Mouse (Mus musculus): ENCODE data around the gene Pold1.

Pold1 gene

GRCm38 (mm10) chr7:44525126-44525832 lies 23.4 kb downstream of the Pold1 start:
- no peak for DNase-seq (ENCODE audit: extremely low spot score, low spot score)

DNA sequence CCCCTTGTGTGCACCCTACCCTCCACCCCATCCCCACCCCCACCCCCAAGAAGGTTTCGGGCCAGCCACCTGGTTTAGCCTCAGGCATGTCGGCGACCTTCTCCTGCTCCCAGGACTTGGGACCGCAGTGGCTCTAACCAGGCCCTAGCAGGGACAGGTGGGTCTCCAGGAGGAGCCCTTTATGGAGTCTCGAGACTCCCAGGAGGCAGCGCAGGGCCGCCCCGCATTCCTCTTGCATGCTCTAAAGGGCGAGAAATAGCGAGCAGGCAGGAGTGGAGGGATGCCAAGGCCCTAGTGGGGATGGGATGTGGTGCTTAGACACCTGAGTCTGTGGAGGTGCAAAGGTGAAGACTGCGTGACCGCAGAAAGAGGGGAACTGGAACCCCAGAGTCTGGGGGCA lies 24.1 kb downstream of the Pold1 start, which contains the start of gene Mybpc2:
TSS of gene Mybpc2 (minus strand) at position 155 of the 400 bp plus-strand sequence.
- DNase-seq (ENCODE audit: extremely low spot score, low spot score) = no peak

- no peak for DNase-seq (ENCODE audit: extremely low spot score, low spot score)
These were observed 25.6 kb downstream of the Pold1 start for GRCm38 (mm10) chr7:44523056-44523455.

DNA sequence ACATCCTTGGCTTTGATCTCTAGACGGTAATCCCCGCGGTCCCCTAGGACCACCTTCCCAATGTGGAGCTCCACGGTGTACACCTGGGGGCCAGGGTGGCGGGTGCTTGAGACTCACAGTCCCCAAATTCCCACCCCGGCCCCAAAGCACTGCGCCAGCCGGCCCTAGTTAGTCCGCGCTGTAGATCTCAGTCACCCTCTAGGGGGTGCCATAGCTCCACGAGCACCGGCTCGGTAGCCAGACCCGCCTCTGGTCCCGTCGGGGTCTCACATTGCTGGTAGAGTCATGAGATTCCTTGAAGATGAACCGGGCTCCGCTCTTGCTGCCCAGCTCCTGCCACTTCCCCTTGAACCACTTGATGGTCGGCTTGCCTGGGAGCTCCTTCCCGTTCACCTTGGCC lies 26.9 kb downstream of the Pold1 start:
- peak; percentile 68 for DNase-seq (ENCODE audit: extremely low spot score, low spot score)

- no peak for DNase-seq (ENCODE audit: extremely low spot score, low spot score)
These were observed 27.7 kb downstream of the Pold1 start for GRCm38 (mm10) chr7:44520990-44521389.

- no peak for DNase-seq (ENCODE audit: extremely low spot score, low spot score)
These were observed 29.3 kb downstream of the Pold1 start for GRCm38 (mm10) chr7:44519240-44519913.

GRCm38 (mm10) chr7:44507491-44507890 lies 41.2 kb downstream of the Pold1 start:
- no peak for DNase-seq (ENCODE audit: extremely low spot score, low spot score)

DNA sequence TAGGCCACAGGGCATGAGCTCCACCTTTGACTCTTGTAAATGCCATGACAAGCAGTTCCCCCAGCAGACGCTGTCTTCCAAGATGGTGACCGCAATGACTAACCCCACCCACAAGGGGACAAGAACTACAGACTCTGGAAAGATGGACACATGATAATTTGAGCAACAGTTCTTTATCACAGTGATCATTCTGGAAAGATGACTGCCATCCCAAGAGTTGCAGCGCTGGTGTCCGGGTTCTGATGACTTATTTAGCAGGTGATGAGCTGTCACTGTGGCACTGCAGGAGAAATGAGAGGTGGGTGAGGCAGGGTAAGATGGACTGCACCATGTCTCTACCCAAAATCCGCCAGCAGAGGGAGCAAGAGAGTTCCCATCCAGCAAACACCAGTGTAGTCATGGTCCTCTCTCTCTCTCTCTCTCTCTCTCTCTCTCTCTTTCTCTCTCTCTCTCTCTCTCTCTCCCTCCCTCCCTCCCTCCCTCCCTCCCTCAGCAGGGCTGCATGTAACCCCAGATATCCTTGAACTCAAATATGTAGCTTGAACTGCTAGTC lies 47.0 kb downstream of the Pold1 start:
- DNase-seq (ENCODE audit: extremely low spot score, low spot score) = peak; percentile 75

- no peak for DNase-seq (ENCODE audit: extremely low spot score, low spot score)
These were observed 48.6 kb downstream of the Pold1 start for GRCm38 (mm10) chr7:44500046-44500445.

GRCm38 (mm10) chr7:44498922-44499321 lies 49.7 kb downstream of the Pold1 start:
- DNase-seq (ENCODE audit: extremely low spot score, low spot score) = no peak

DNA sequence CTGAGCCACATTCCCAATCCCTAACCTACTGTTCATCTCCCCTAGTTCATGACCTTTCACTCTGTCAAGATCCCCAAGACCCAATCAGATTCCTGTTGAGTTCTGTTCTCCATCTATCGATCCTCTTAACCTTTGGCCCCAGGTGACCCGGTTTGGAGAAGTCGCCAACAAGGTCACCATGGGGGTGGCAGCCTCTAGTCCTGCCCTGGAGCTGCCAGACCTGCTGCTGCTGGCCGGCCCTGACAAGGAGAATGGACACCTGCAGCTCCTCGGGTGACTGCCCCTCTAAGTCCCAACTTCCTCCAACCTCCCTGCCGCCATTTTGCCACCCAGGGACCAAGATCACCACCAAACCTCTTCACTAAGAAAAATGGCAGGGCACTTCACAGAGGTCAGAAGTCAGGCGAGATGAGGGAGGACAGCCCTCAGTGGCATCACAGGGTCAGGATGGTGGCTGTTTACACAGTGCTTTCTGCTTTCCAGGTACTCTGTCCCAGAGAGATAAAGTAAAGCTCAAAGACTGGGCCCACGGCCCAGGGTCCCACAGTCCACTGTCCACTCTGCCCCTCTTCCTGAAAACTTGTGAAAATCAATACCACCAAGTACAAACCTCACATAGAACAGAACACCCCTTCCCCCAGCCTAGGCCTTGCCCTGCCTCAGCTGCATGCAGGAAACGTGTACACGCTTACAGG lies 51.1 kb downstream of the Pold1 start:
- DNase-seq (ENCODE audit: extremely low spot score, low spot score) = no peak

DNA sequence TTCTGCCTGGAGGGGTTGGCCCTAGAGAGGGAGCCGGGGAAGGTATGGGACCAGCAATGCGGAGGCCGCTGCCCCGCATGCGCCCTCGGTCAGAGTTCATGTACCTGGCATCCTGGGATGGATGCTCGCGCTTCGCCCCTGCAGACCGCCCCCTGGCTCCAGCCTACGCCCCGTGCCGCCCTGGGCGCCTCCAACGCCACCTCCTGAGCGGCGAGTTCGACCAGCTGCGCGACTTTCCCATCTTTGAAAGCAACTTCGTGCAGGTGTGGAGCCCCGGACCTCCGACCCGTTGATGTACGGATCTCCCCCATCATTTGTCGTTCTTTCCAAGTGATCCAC lies 51.9 kb downstream of the Pold1 start:
- DNase-seq (ENCODE audit: extremely low spot score, low spot score) = no peak

GRCm38 (mm10) chr7:44495992-44496770 lies 52.5 kb downstream of the Pold1 start, which contains the start of the genes Emc10 and Fam71e1:
TSS of gene Emc10 (minus strand) at chr7:44496529.
TSS of gene Fam71e1 (plus strand) at chr7:44496581.
- DNase-seq (ENCODE audit: extremely low spot score, low spot score) = peak; percentile 100

- DNase-seq (ENCODE audit: extremely low spot score, low spot score) = no peak
These were observed 53.6 kb downstream of the Pold1 start for GRCm38 (mm10) chr7:44495086-44495485.

DNA sequence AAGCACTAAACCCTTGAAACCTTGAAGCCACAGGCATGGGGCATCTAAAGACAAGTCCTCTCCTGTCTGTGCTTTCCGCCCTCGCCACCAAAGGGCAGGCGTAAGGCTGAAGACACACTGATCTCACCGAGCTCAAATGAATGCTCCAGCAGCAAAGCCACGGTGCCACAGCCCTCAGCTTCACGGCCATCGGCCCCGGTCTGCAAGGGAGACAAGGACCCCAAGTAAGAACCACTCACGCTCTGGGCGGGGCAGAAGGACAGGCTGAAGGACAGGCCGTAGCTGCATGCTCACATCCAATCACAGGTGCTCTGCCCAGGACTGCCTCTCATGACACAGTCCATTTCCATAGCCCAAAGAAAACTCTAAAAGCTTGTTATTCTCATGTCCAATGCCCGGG lies 54.0 kb downstream of the Pold1 start:
- no peak for DNase-seq (ENCODE audit: extremely low spot score, low spot score)

DNA sequence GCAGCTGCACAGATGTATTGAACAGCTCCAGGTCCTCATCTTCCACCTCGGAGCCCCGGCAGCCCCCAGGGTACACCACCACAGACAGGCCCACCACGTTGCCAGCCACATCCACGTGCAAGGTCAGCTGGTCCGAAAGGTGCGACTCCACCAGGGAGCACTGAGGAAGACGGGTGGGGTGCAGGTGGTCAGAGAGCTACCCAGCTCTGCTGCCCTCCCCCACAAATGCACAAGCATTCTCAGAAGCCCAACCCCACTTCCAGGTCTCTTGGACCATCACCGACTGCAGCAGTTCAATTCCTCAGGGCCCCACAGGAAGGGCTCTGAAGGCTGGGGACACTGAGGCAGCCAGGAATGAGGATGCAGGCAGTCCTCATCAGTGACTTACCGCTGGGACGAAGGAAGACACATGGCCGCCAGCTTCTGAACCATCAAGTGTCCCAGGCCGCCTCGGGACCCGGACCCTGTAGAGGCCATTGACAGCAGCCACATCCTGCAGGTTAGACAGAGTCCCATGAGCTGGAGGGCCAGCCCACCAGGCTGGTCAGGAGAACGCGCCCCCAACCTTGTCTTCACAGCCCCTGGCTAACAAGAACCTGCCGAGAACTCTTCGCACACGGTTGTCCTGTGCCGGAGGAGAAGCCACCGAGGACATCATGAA lies 56.4 kb downstream of the Pold1 start:
- no peak for DNase-seq (ENCODE audit: extremely low spot score, low spot score)

DNA sequence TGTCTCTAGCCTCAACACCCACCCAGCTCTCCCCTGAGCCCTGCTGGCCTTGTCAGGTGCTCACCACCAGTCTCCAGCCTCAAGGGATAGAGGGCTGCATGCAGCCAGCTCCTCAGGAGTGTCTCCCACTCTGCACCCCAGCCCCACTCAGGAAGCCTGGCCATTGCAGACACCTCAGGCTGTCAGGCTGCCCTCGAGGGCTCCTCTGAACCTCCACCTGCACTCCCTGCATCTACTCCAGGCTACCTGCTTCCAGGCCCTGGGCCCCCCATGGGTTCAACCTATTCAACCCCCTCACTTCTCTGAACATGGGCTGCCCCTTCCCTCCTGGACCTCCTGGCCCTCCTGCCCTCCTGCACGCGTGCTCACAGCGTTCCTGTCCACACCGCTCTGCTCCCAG lies 57.3 kb downstream of the Pold1 start:
- no peak for DNase-seq (ENCODE audit: extremely low spot score, low spot score)

GRCm38 (mm10) chr7:44490281-44490680 lies 58.4 kb downstream of the Pold1 start:
- DNase-seq (ENCODE audit: extremely low spot score, low spot score) = no peak

GRCm38 (mm10) chr7:44488545-44488944 lies 60.1 kb downstream of the Pold1 start:
- DNase-seq (ENCODE audit: extremely low spot score, low spot score) = no peak

DNA sequence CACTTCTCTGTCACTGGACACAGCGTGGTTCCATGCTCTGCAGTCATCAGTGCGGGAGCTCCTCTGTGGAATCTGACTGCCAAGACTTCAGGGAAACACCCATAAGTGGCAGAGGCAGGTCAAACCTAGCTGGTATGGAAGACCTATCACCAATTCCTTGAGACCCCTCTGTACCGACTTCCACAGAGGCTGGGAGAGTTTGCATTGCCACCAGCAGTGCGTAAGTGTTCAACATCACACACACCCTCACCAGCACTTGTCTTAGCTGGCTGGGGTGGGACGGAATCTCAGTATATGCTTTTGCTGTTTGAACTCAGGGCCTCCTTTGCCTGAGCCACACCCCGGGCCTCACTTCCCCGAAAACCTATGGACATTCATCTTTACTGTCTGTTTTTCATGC lies 60.7 kb downstream of the Pold1 start:
- DNase-seq (ENCODE audit: extremely low spot score, low spot score) = no peak
